Mouse (Mus musculus) lung, postnatal 0 days (tissue): ENCODE data around the gene Cdk5rap2. TPM values are rescaled to one million over a fixed set of nuclear protein-coding genes. Genes with fewer than 3 reads are reported as not detected.

ENCODE experiments used
- ATAC-seq: fragments of 200-750 bp; cut with Nextera tagmentation; 2 replicates; pipeline ENCODE4 v1.8.0; 2017; ENCODE audit warnings: moderate library complexity
- DNase-seq: peaks from one replicate; pipeline ENCODE4 v3.0.0-alpha.2; 2016; ENCODE audit warnings: low spot score
- H3K27ac ChIP-seq: fragments of 300-500 bp; sonication (generic); 2 replicates; pipeline ENCODE4 v1.5.1; 2014; ENCODE audit warnings: antibody characterized with exemption, mild to moderate bottlenecking, low read length, mixed read lengths
- H3K27me3 ChIP-seq: fragments of 300-500 bp; sonication (generic); replicated peaks from 2 replicates; pipeline ENCODE4 v1.6.1; 2014; ENCODE audit warnings: low read length, mixed read lengths; ENCODE audit not compliant: insufficient read depth
- H3K36me3 ChIP-seq: fragments of 300-500 bp; sonication (generic); 2 replicates; pipeline ENCODE4 v1.6.1; 2014; ENCODE audit warnings: low read length, mixed read lengths; ENCODE audit not compliant: insufficient read depth
- H3K4me1 ChIP-seq: fragments of 300-500 bp; sonication (generic); 2 replicates; pipeline ENCODE4 v1.6.1; 2014; ENCODE audit warnings: antibody characterized with exemption, low read depth, low read length, mixed read lengths; ENCODE audit not compliant: insufficient read depth
- H3K4me2 ChIP-seq: fragments of 300-500 bp; sonication (generic); replicated peaks from 2 replicates; pipeline ENCODE4 v1.6.1; 2014; ENCODE audit warnings: low read depth, mild to moderate bottlenecking, low read length, moderate library complexity, mixed read lengths
- H3K4me3 ChIP-seq: fragments of 300-500 bp; sonication (generic); 2 replicates; pipeline ENCODE4 v1.5.1; 2014; ENCODE audit warnings: low read depth, low read length
- H3K9ac ChIP-seq: fragments of 300-500 bp; sonication (generic); replicated peaks from 2 replicates; pipeline ENCODE4 v1.6.1; 2014; ENCODE audit warnings: low read depth, mild to moderate bottlenecking
- H3K9me3 ChIP-seq: fragments of 300-500 bp; sonication (generic); 2 replicates; pipeline ENCODE4 v1.6.1; 2016; ENCODE audit warnings: low read length, mixed read lengths
- CTCF ChIP-seq: IDR thresholded peaks from 2 replicates; pipeline ENCODE4 v1.5.1; 2016; ENCODE audit warnings: antibody characterized with exemption, mild to moderate bottlenecking
- EP300 ChIP-seq: IDR thresholded peaks from 2 replicates; pipeline ENCODE4 v1.6.1; 2016; ENCODE audit warnings: antibody characterized with exemption, mild to moderate bottlenecking, control low read depth
- WGBS: fragments of 180-500 bp; shearing (Covaris S2); extraction: QIAGEN DNeasy Blood & Tissue Kit; methylation state at CpG from one replicate; pipeline ENCODE4 v1.1.7; 2014; 5-methylcytosine and 5-hydroxymethylcytosine counted together
- polyA plus RNA-seq: library from polyadenylated mRNA; unstranded; fragments of >200 nt; fragmentation: Nextera tagmentation; extraction: Ambion mirVana; gene quantifications from 2 replicates; pipeline ENCODE4 v1.2.1, GENCODE M21; 2015

The Cdk5rap2 gene
- polyA plus RNA-seq, 1 experiment from 2014 or later: 3.8 TPM

DNA sequence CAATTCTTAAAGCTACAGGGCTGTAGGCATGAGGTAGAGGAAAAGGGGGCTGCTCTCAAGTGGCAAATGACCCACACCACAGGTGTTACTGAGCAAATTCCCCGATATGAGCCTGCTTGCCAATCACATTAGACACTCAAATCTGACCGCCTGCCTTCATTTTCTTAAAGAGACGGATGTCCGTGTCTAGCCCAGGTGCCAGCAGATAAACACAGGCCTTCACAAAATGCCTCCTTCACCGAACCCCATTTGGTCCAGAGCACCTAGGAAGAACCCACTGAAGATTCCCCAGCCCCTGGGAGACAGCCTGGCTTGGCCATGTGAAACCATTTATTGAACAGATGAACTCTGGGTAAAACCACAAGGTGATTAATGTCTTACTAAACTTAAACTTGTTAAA is 13.5 kb downstream of the Cdk5rap2 start:
- no peak overlapping the region for H3K27ac ChIP-seq
- no peaks in the 10 kb centered on the region for H3K9me3 ChIP-seq
- H3K9ac ChIP-seq: no peak overlapping the region
- no peak overlapping the region for H3K4me3 ChIP-seq
- H3K27me3 ChIP-seq: no peaks in the 10 kb centered on the region
- no peak overlapping the region for H3K4me2 ChIP-seq
- H3K36me3 ChIP-seq: no peaks in the 10 kb centered on the region
- DNase-seq: no peak
- no peak for ATAC-seq
- no peak for TF ChIP-seq EP300
- no peak for TF ChIP-seq CTCF
- WGBS: 88% methylated on average over 5 of the region's 5 CpGs
- no peaks in the 10 kb centered on the region for H3K4me1 ChIP-seq

- peak; percentile 69 for ATAC-seq
- TF ChIP-seq CTCF (no peak), EP300 (no peak)
- 60% methylated on average over 2 of the region's 2 CpGs for WGBS
Measured at GRCm38 (mm10) chr4:70394736-70395135, 15.5 kb downstream of the Cdk5rap2 start.

GRCm38 (mm10) chr4:70391760-70392372 is 18.4 kb downstream of the Cdk5rap2 start:
- Histone ChIP-seq H3K9me3 (no peaks in the 10 kb centered on the region), H3K9ac (no peak overlapping the region), H3K27ac (no peak overlapping the region), H3K27me3 (no peaks in the 10 kb centered on the region), H3K36me3 (no peaks in the 10 kb centered on the region), H3K4me2 (no peak overlapping the region), H3K4me3 (no peak overlapping the region), H3K4me1 (no peaks in the 10 kb centered on the region; the same call in 1 of the 2 replicates)
- peak; percentile 69 for DNase-seq
- TF ChIP-seq CTCF (no peak), EP300 (no peak)
- 56% methylated on average over 11 of the region's 11 CpGs for WGBS
- peak; percentile 62 for ATAC-seq

More at GRCm38 (mm10) chr4:70394736-70395135, 15.5 kb downstream of the Cdk5rap2 start:
- Histone ChIP-seq H3K36me3 (no peaks in the 10 kb centered on the region), H3K9ac (no peak overlapping the region), H3K4me1 (no peaks in the 10 kb centered on the region), H3K4me2 (no peak overlapping the region), H3K9me3 (no peaks in the 10 kb centered on the region), H3K27me3 (no peaks in the 10 kb centered on the region), H3K4me3 (no peak overlapping the region), H3K27ac (no peak overlapping the region)
- DNase-seq: peak; percentile 60

- H3K9ac ChIP-seq: no peak overlapping the region
- H3K36me3 ChIP-seq: no peaks in the 10 kb centered on the region
- no peak overlapping the region for H3K4me3 ChIP-seq
- H3K9me3 ChIP-seq: no peaks in the 10 kb centered on the region
- no peaks in the 10 kb centered on the region for H3K27me3 ChIP-seq
- DNase-seq (no peak), ATAC-seq (no peak)
- no peak overlapping the region for H3K4me2 ChIP-seq
- H3K4me1 ChIP-seq: no peaks in the 10 kb centered on the region; the same call in 1 of the 2 replicates
- TF ChIP-seq EP300 (no peak), CTCF (no peak)
- H3K27ac ChIP-seq: no peak overlapping the region
- WGBS: 74% methylated on average over 9 of the region's 9 CpGs
Measured at GRCm38 (mm10) chr4:70391073-70391472, 19.2 kb downstream of the Cdk5rap2 start.

DNA sequence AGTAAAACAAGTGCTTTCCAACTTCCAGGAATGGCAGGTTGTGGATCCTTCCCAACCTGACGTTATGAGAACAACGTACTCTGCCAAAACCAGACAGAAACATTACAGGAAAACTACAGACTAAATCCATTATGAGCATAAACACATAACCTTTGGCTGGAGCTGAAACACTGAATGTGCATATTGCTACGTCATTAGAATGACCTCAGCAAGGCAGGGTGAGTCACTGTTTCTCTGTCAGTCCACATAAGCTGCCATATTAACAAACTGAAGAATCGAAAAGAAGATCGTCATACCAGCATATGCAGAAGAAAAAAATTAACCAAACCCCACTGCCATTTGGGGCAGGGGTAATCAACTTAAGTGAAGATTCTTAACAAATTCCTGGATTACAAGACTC is 24.0 kb downstream of the Cdk5rap2 start:
- no peaks in the 10 kb centered on the region for H3K36me3 ChIP-seq
- no peak overlapping the region for H3K4me2 ChIP-seq
- H3K4me1 ChIP-seq: no peaks in the 10 kb centered on the region; the same call in 1 of the 2 replicates
- ATAC-seq (no peak), DNase-seq (no peak)
- no peak overlapping the region for H3K9ac ChIP-seq
- H3K9me3 ChIP-seq: no peaks in the 10 kb centered on the region
- H3K4me3 ChIP-seq: no peak overlapping the region
- H3K27me3 ChIP-seq: no peaks in the 10 kb centered on the region
- no peak overlapping the region for H3K27ac ChIP-seq
- TF ChIP-seq EP300 (no peak), CTCF (no peak)
- 81% methylated on average over 5 of the region's 5 CpGs for WGBS

DNA sequence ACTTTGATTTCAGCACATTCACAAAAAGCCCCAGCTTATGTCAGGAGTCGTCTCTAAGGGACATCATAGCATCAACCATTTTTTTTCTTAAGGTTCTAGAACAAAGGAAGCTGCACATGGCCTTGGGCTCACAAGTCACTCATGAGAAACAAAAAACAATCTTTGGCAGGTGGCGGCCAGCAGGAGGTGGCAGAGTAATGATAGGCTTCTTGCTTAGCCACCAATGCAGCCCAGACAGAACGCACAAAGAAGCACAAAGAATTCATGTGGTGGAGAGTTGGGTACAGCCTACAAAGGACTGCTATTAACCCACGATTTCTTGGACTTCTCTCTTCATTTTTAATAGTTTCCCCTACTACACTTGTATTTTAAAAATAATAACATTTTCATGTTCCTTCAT is 32.9 kb downstream of the Cdk5rap2 start:
- no peak for ATAC-seq
- TF ChIP-seq CTCF (peak; percentile 33), EP300 (no peak)
- WGBS: 79% methylated on average over 4 of the region's 4 CpGs

More for the DNA sequence above, 32.9 kb downstream of the Cdk5rap2 start:
- Histone ChIP-seq H3K4me2 (no peak overlapping the region), H3K9ac (no peak overlapping the region), H3K27ac (no peak overlapping the region), H3K9me3 (no peaks in the 10 kb centered on the region), H3K27me3 (no peaks in the 10 kb centered on the region), H3K36me3 (no peaks in the 10 kb centered on the region), H3K4me3 (no peak overlapping the region), H3K4me1 (no peaks in the 10 kb centered on the region)
- no peak for DNase-seq
